Mouse (Mus musculus) C2C12 (cell line): Measurements from ENCODE around the gene Mrpl47. TPM values are rescaled to one million over a fixed set of nuclear protein-coding genes. Genes with fewer than 3 reads are reported as not detected.

Experiments used
- H3K27me3 ChIP-seq: one replicate; pipeline ENCODE4 v1.6.1; 2011; ENCODE audit not compliant: control insufficient read depth, insufficient read depth, insufficient read length
- H3K36me3 ChIP-seq: one replicate; pipeline ENCODE4 v1.6.1; 2011; ENCODE audit not compliant: control insufficient read depth, insufficient read depth
- H3K4me3 ChIP-seq: one replicate; pipeline ENCODE4 v1.5.1; 2011; ENCODE audit warnings: mild to moderate bottlenecking, control low read depth; ENCODE audit not compliant: poor library complexity, insufficient read depth, severe bottlenecking
- H3K79me2 ChIP-seq: one replicate; pipeline ENCODE4 v1.6.1; 2011; ENCODE audit not compliant: control insufficient read depth, insufficient read depth
- H3K79me3 ChIP-seq: one replicate; pipeline ENCODE4 v1.6.1; 2011; ENCODE audit warnings: low read depth, control low read depth
- H3ac ChIP-seq: one replicate; pipeline ENCODE3; 2011; ENCODE audit warnings: low read depth; ENCODE audit not compliant: control insufficient read depth, insufficient read length
- CEBPB ChIP-seq: IDR thresholded peaks from one replicate; pipeline ENCODE4 v1.6.1; 2011; ENCODE audit warnings: low read depth, mild to moderate bottlenecking, control low read depth, moderate library complexity
- CTCF ChIP-seq: IDR thresholded peaks from one replicate; pipeline ENCODE4 v1.5.1; 2011; ENCODE audit not compliant: control insufficient read depth, insufficient read depth, insufficient read length
- FOSL1 ChIP-seq: IDR thresholded peaks from one replicate; pipeline ENCODE4 v1.8.0; 2011; ENCODE audit warnings: mild to moderate bottlenecking, low read length; ENCODE audit not compliant: poor library complexity, insufficient read depth, severe bottlenecking
- MAX ChIP-seq: IDR thresholded peaks from one replicate; pipeline ENCODE4 v1.6.1; 2011; ENCODE audit warnings: mild to moderate bottlenecking, control low read depth
- MYOD1 ChIP-seq: IDR thresholded peaks from one replicate; pipeline ENCODE4 v1.6.1; 2011; ENCODE audit warnings: low read depth; ENCODE audit not compliant: control insufficient read depth, insufficient read length
- MYOG ChIP-seq: IDR thresholded peaks from one replicate; pipeline ENCODE4 v1.6.1; 2011; ENCODE audit not compliant: control insufficient read depth, insufficient read length; ENCODE audit errors: extremely low read depth
- USF1 ChIP-seq: IDR thresholded peaks from one replicate; pipeline ENCODE4 v1.6.1; 2011; ENCODE audit warnings: low read depth, mild to moderate bottlenecking, control low read depth, moderate library complexity
- long read RNA-seq, 2 experiments: library from polyadenylated mRNA; unstranded; transcript quantifications; one replicate each; pipeline ENCODE4 v2.0.0; 2019 to 2020
- polyA plus RNA-seq: library from polyadenylated mRNA; unstranded; fragments of >200 nt; fragmentation: generic; extraction: Trizol; gene quantifications from one replicate; pipeline ENCODE4 v1.2.1, GENCODE M21; 2012; ENCODE audit warnings: missing spikeins

Gene Mrpl47
- polyA plus RNA-seq, result 15.7 TPM
- long read RNA-seq, experiment 1, transcript Mrpl47-201 (7 exons, 3,364 nt), result major isoform, 31 of 32 reads
- long read RNA-seq, experiment 1, partial matches to known transcripts, result 0 of 32 reads
- long read RNA-seq, experiment 1, other reads (novel, unspliced or antisense), result 1 of 32 reads
- long read RNA-seq, experiment 2, transcript Mrpl47-201 (7 exons, 3,364 nt), result major isoform, 59 of 63 reads
- long read RNA-seq, experiment 2, partial matches to known transcripts, result 0 of 63 reads
- long read RNA-seq, experiment 2, other reads (novel, unspliced or antisense), result 4 of 63 reads

DNA sequence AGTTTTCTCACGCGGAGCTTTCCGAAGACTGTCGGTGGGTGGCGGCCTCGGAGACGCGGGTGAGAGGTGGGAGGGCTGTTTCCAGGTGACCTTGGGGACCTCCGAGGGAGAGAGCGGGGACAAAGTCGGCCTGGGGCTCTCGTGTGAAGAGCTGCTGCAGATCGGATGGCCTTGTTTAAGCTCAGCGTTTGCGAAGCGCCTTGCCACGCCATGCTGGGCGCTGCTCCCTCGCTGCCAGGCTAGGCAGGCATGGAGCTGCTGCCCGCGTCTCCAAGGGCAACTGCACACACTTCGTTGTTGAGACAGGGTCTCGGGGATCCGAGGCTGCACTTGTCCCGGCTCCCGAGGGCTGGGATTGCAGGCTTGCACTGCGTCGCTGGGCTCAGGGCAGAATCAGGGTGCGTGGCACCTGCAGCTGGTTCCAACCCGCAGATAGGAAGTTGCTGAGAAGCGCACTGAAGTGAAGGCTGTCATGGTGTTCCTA is at the start of gene Mrpl47:
Mrpl47 (minus strand) TSS at position 434 of the 484 bp plus-strand sequence.
- peak within 1 kb of the TSS; percentile 94 for H3ac ChIP-seq
- TF ChIP-seq FOSL1, result no peak
- no peak for TF ChIP-seq USF1
- TF ChIP-seq CTCF, result no peak
- no peak for TF ChIP-seq CEBPB

DNA sequence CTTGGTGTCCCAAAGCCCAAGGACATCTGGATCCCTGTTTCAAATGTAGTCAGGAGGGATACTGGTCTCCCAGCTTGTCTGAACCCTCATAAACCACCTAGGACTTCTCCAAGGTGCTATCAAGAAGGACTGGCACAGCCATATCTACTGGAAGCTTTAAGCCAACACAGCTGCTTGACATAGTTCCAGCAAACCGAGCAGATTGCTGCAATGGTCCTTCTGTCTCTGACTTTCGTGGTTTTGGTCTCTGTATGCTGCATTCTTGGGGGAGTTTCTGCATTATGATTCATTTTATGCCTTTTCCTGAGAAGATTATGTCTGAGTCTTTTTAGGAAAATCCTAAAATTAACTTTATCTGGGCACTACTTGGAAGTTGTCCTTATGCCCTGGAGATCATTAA is 33.4 kb upstream of the Mrpl47 start:
- TF ChIP-seq FOSL1 (no peak), CTCF (no peak), MYOD1 (no peak), MAX (no peak), MYOG (no peak), USF1 (no peak), CEBPB (no peak)
- no peaks in the 10 kb centered on the region for H3K27me3 ChIP-seq
- H3K79me3 ChIP-seq, result no peaks in the 10 kb centered on the region
- no peak overlapping the region for H3K4me3 ChIP-seq
- no peaks in the 10 kb centered on the region for H3K36me3 ChIP-seq
- H3K79me2 ChIP-seq, result no peaks in the 10 kb centered on the region
- no peak overlapping the region for H3ac ChIP-seq

More for the DNA sequence above, at the start of gene Mrpl47:
- Histone ChIP-seq H3K36me3 (peaks cover 24% of the 10 kb centered on the region), H3K4me3 (peak within 1 kb of the TSS; percentile 96), H3K27me3 (no peaks in the 10 kb centered on the region), H3K79me3 (peaks cover 38% of the 10 kb centered on the region), H3K79me2 (peaks cover 79% of the 10 kb centered on the region)

DNA sequence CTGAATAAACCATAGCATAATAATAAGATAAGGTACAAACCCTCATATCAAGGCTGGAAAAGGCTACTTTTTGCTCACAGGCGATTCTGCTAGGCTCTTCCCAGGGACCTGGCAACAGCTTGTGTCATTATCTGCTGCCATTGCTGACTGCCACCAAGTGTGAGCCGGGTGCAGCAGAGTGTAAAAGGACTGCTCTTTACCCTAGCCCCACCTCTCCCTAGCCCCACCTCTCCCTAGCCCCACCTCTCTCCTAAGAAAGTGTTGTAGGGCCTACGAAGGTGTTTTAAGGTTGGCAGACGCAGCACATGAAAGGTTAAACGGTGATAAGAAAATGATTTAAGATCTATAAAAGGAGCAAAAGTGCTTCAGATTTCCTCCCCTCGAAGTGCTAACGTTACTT is 26.5 kb upstream of the Mrpl47 start:
- H3K4me3 ChIP-seq, result no peak overlapping the region

DNA sequence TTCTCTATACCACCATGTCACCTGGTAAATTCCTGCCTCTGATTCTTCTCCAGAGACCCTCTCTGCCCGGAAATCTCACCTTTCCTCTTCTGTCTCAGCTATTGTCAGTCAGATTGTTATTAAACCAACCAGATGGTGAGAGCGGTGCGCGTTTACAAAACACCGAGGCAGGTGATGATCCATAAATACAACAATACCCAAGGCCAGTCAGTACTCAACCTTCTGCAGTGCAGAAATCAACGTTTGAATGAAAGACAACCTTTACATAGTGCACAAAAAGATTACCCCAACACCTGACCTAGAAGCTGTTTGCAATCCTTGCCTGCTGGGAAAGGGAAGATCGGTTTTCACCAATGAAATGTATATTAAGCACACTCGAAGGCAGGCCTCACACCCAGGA is 25.6 kb upstream of the Mrpl47 start:
- H3K36me3 ChIP-seq, result no peaks in the 10 kb centered on the region
- no peak for TF ChIP-seq USF1
- TF ChIP-seq MYOG, result no peak
- no peak for TF ChIP-seq CEBPB
- TF ChIP-seq FOSL1, result no peak
- H3K4me3 ChIP-seq, result no peak overlapping the region
- no peaks in the 10 kb centered on the region for H3K79me2 ChIP-seq
- H3ac ChIP-seq, result no peak overlapping the region
- H3K79me3 ChIP-seq, result no peaks in the 10 kb centered on the region
- no peaks in the 10 kb centered on the region for H3K27me3 ChIP-seq

More for the DNA sequence above, 26.5 kb upstream of the Mrpl47 start:
- H3K79me3 ChIP-seq, result no peaks in the 10 kb centered on the region
- no peak overlapping the region for H3ac ChIP-seq
- H3K79me2 ChIP-seq, result no peaks in the 10 kb centered on the region
- H3K27me3 ChIP-seq, result no peaks in the 10 kb centered on the region
- TF ChIP-seq MAX (no peak), MYOG (no peak), CTCF (no peak), FOSL1 (no peak), USF1 (no peak), MYOD1 (no peak), CEBPB (no peak)
- no peaks in the 10 kb centered on the region for H3K36me3 ChIP-seq

GRCm38 (mm10) chr3:32759212-32759611 is 21.8 kb upstream of the Mrpl47 start:
- TF ChIP-seq CEBPB (no peak), MYOD1 (no peak), MAX (no peak), FOSL1 (no peak), USF1 (no peak), CTCF (no peak), MYOG (no peak)
- Histone ChIP-seq H3K79me2 (no peaks in the 10 kb centered on the region), H3K79me3 (no peaks in the 10 kb centered on the region), H3ac (no peak overlapping the region), H3K4me3 (no peak overlapping the region), H3K36me3 (peaks cover under 1% of the 10 kb centered on the region), H3K27me3 (no peaks in the 10 kb centered on the region)

- H3K36me3 ChIP-seq, result peaks cover 46% of the 10 kb centered on the region
Measured at GRCm38 (mm10) chr3:32754384-32754915, 17.0 kb upstream of the Mrpl47 start.

More at GRCm38 (mm10) chr3:32754384-32754915, 17.0 kb upstream of the Mrpl47 start:
- TF ChIP-seq FOSL1 (no peak), MAX (no peak), CEBPB (no peak), USF1 (no peak), MYOD1 (no peak), CTCF (no peak), MYOG (no peak)
- H3ac ChIP-seq, result no peak overlapping the region
- H3K79me2 ChIP-seq, result no peaks in the 10 kb centered on the region
- H3K4me3 ChIP-seq, result no peak overlapping the region
- H3K79me3 ChIP-seq, result no peaks in the 10 kb centered on the region
- H3K27me3 ChIP-seq, result no peaks in the 10 kb centered on the region
